Mouse (Mus musculus): ENCODE data around the gene Cxcr2. TPM values are rescaled to one million over a fixed set of nuclear protein-coding genes. Genes with fewer than 3 reads are reported as not detected.

The Cxcr2 gene
- polyA plus RNA-seq, 1 experiment: not detected

DNA sequence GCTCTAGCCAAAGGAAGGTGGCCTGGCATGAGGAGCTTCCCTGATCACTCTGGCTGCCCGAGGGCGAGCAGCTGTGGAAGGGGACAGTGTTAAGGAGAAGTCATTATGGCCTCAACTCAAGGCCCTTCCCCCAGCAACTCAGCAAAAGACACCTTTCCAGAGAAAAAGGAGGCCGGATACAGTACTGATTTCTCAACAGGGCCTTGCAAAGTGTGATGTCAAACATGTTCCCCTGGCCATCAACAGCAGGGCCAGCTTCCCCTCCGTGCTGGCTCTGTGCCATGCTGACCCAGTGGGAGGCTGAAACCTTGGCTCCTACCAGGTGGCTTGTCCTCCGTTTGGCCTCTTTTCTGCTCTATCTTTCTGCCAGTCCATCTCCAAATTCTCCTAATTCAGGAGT lies 13.3 kb downstream of the Cxcr2 start:
- Histone ChIP-seq H3K27me3 (ENCODE audit: control insufficient read depth, insufficient read depth, low read length) (no peaks in the 10 kb centered on the region), H3K36me3 (ENCODE audit: control insufficient read depth, insufficient read depth, low read length) (no peaks in the 10 kb centered on the region), H3K27ac (ENCODE audit: control insufficient read depth, insufficient read depth, low read depth, low read length) (no peak overlapping the region), H3K4me3 (ENCODE audit: control insufficient read depth, low read depth, low read length) (no peak overlapping the region), H3K4me1 (ENCODE audit: control insufficient read depth, insufficient read depth, low read length) (no peaks in the 10 kb centered on the region)
- TF ChIP-seq CTCF (IDR thresholded peaks at IDR 0.05; ENCODE audit: control insufficient read depth, insufficient read depth, insufficient replicate concordance, low read depth, low read length) (no peak), POLR2A (IDR thresholded peaks at IDR 0.05; ENCODE audit: control insufficient read depth, low read depth, low read length) (no peak)

DNA sequence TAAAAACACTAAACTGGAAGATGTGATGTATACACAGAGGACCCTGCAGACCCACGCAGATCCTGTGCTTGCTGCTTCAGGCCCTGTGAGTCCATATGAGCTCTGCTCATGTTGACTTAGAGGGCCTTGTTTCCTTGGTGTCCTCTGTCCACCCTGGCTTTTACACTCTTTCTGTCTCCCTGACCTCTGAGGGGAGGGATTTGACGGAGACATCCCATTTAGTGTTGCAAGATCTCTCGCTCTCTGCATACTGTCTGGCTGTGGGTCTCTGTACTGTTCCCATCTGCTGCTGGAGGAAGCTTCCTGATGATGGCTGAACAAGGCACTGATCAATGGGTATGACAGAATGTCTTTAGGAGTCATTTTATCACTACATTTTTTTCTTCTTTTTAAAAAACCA lies 15.9 kb downstream of the Cxcr2 start:
- H3K27ac ChIP-seq (ENCODE audit: control insufficient read depth, insufficient read depth, low read depth, low read length): no peak overlapping the region
- H3K4me3 ChIP-seq (ENCODE audit: control insufficient read depth, low read depth, low read length): no peak overlapping the region
- no peaks in the 10 kb centered on the region for H3K27me3 ChIP-seq (ENCODE audit: control insufficient read depth, insufficient read depth, low read length)
- TF ChIP-seq POLR2A (IDR thresholded peaks at IDR 0.05; ENCODE audit: control insufficient read depth, low read depth, low read length) (no peak), CTCF (IDR thresholded peaks at IDR 0.05; ENCODE audit: control insufficient read depth, insufficient read depth, insufficient replicate concordance, low read depth, low read length) (no peak)
- H3K4me1 ChIP-seq (ENCODE audit: control insufficient read depth, insufficient read depth, low read length): no peaks in the 10 kb centered on the region
- no peaks in the 10 kb centered on the region for H3K36me3 ChIP-seq (ENCODE audit: control insufficient read depth, insufficient read depth, low read length)

- Histone ChIP-seq H3K27ac (ENCODE audit: control insufficient read depth, insufficient read depth, low read depth, low read length) (no peak overlapping the region), H3K4me1 (ENCODE audit: control insufficient read depth, insufficient read depth, low read length) (no peaks in the 10 kb centered on the region), H3K36me3 (ENCODE audit: control insufficient read depth, insufficient read depth, low read length) (no peaks in the 10 kb centered on the region), H3K27me3 (ENCODE audit: control insufficient read depth, insufficient read depth, low read length) (no peaks in the 10 kb centered on the region), H3K4me3 (ENCODE audit: control insufficient read depth, low read depth, low read length) (no peak overlapping the region)
- TF ChIP-seq CTCF (IDR thresholded peaks at IDR 0.05; ENCODE audit: control insufficient read depth, insufficient read depth, insufficient replicate concordance, low read depth, low read length) (no peak), POLR2A (IDR thresholded peaks at IDR 0.05; ENCODE audit: control insufficient read depth, low read depth, low read length) (no peak)
These were observed 18.9 kb downstream of the Cxcr2 start for GRCm38 (mm10) chr1:74172722-74173121.

GRCm38 (mm10) chr1:74175731-74176130 lies 21.9 kb downstream of the Cxcr2 start:
- no peaks in the 10 kb centered on the region for H3K4me1 ChIP-seq (ENCODE audit: control insufficient read depth, insufficient read depth, low read length)
- no peaks in the 10 kb centered on the region for H3K36me3 ChIP-seq (ENCODE audit: control insufficient read depth, insufficient read depth, low read length)
- H3K27ac ChIP-seq (ENCODE audit: control insufficient read depth, insufficient read depth, low read depth, low read length): no peak overlapping the region
- H3K4me3 ChIP-seq (ENCODE audit: control insufficient read depth, low read depth, low read length): no peak overlapping the region
- no peaks in the 10 kb centered on the region for H3K27me3 ChIP-seq (ENCODE audit: control insufficient read depth, insufficient read depth, low read length)
- TF ChIP-seq POLR2A (IDR thresholded peaks at IDR 0.05; ENCODE audit: control insufficient read depth, low read depth, low read length): no peak

- Histone ChIP-seq H3K27ac (ENCODE audit: control insufficient read depth, insufficient read depth, low read depth, low read length) (no peak overlapping the region), H3K4me1 (ENCODE audit: control insufficient read depth, insufficient read depth, low read length) (no peaks in the 10 kb centered on the region), H3K36me3 (ENCODE audit: control insufficient read depth, insufficient read depth, low read length) (no peaks in the 10 kb centered on the region), H3K4me3 (ENCODE audit: control insufficient read depth, low read depth, low read length) (no peak overlapping the region), H3K27me3 (ENCODE audit: control insufficient read depth, insufficient read depth, low read length) (no peaks in the 10 kb centered on the region)
- TF ChIP-seq CTCF (IDR thresholded peaks at IDR 0.05; ENCODE audit: control insufficient read depth, insufficient read depth, insufficient replicate concordance, low read depth, low read length) (no peak), POLR2A (IDR thresholded peaks at IDR 0.05; ENCODE audit: control insufficient read depth, low read depth, low read length) (no peak)
These were observed 24.8 kb downstream of the Cxcr2 start for GRCm38 (mm10) chr1:74178618-74179017.

DNA sequence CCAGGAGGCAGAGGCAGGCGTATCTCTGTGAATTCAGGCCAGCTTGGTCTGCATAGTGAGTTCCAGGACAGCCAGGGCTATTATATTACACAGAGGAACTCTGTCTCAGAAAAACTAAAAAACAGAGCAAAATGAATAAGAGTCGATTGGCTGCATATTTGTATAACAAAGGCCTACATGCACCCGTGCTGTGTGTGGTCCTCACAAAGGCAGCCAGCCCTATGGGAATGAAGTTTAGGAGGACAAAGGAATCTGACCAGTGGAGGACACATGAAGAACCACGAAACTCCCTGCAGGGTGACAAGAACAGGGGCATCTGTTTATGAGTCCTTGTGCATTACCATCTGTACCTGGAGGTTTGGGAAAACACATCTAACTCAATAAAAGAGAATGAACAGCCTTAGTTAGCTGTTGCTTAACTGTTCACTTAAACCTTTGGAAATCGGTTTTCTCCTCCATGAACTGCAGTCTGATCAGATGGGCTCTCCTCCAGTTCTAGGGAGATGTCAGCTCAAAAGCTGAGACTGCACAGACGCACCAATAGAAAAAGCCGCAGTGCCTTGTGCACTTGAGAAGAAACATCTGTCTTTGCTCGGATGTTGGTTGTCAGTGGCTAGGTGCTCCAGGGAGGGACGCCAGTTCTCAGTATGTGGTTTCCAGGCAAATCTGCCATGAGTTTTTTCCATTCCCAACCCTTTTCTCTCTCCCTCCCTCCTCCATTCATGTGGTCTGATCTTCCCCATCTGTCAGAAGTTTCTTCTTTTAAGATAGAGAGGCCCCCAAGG lies 26.0 kb downstream of the Cxcr2 start:
- H3K27ac ChIP-seq (ENCODE audit: control insufficient read depth, insufficient read depth, low read depth, low read length): no peak overlapping the region
- TF ChIP-seq POLR2A (IDR thresholded peaks at IDR 0.05; ENCODE audit: control insufficient read depth, low read depth, low read length): no peak
- TF ChIP-seq CTCF (IDR thresholded peaks at IDR 0.05; ENCODE audit: control insufficient read depth, insufficient read depth, insufficient replicate concordance, low read depth, low read length): no peak
- H3K36me3 ChIP-seq (ENCODE audit: control insufficient read depth, insufficient read depth, low read length): no peaks in the 10 kb centered on the region
- no peaks in the 10 kb centered on the region for H3K4me1 ChIP-seq (ENCODE audit: control insufficient read depth, insufficient read depth, low read length)
- H3K4me3 ChIP-seq (ENCODE audit: control insufficient read depth, low read depth, low read length): no peak overlapping the region
- H3K27me3 ChIP-seq (ENCODE audit: control insufficient read depth, insufficient read depth, low read length): no peaks in the 10 kb centered on the region

DNA sequence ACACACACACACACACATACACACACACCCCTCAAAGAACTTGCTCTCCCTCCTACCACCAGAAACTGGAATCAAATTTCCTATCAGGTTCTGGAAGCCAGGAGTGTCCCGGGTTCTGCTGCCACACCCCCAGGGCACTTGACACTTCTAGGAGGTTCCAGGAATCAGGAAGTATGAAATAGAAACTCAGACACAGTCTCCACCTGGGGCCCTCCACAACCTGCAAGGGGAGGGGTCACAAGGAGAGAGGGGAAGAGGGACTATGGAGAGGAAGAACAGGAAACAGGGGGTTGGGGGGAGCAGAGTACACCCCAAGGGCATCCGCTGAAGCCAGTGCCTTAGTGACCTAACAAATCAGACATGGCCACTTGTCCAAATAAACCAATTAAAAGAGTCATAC lies 27.7 kb downstream of the Cxcr2 start:
- Histone ChIP-seq H3K27ac (ENCODE audit: control insufficient read depth, insufficient read depth, low read depth, low read length) (no peak overlapping the region), H3K4me3 (ENCODE audit: control insufficient read depth, low read depth, low read length) (no peak overlapping the region), H3K36me3 (ENCODE audit: control insufficient read depth, insufficient read depth, low read length) (no peaks in the 10 kb centered on the region), H3K4me1 (ENCODE audit: control insufficient read depth, insufficient read depth, low read length) (no peaks in the 10 kb centered on the region), H3K27me3 (ENCODE audit: control insufficient read depth, insufficient read depth, low read length) (no peaks in the 10 kb centered on the region)
- TF ChIP-seq POLR2A (IDR thresholded peaks at IDR 0.05; ENCODE audit: control insufficient read depth, low read depth, low read length): no peak

- Histone ChIP-seq H3K27me3 (ENCODE audit: control insufficient read depth, insufficient read depth, low read length) (no peaks in the 10 kb centered on the region), H3K36me3 (ENCODE audit: control insufficient read depth, insufficient read depth, low read length) (no peaks in the 10 kb centered on the region), H3K27ac (ENCODE audit: control insufficient read depth, insufficient read depth, low read depth, low read length) (no peak overlapping the region), H3K4me3 (ENCODE audit: control insufficient read depth, low read depth, low read length) (no peak overlapping the region), H3K4me1 (ENCODE audit: control insufficient read depth, insufficient read depth, low read length) (no peaks in the 10 kb centered on the region)
- TF ChIP-seq CTCF (IDR thresholded peaks at IDR 0.05; ENCODE audit: control insufficient read depth, insufficient read depth, insufficient replicate concordance, low read depth, low read length): 0 out of 2 replicates have a peak, but pooled peaks have one; percentile 15
- TF ChIP-seq POLR2A (IDR thresholded peaks at IDR 0.05; ENCODE audit: control insufficient read depth, low read depth, low read length): no peak
These were observed 29.2 kb downstream of the Cxcr2 start for GRCm38 (mm10) chr1:74183006-74183405.

Measured in testis, adult 2 months (tissue).